Mouse (Mus musculus) heart, postnatal 14 days (tissue): Measurements from ENCODE around the gene Foxp1. TPM values are rescaled to one million over a fixed set of nuclear protein-coding genes. Genes with fewer than 3 reads are reported as not detected.

ENCODE experiments used
- DNase-seq, 2 experiments: peaks; one replicate each; pipeline ENCODE4 v3.0.0; 2021 to 2022
- intact Hi-C: fragments of 180-260 bp; cut with DNase I; formaldehyde crosslinking; loops from one replicate; pipeline ENCODE4 v1.15.1; 2025
- total RNA-seq, 2 experiments: library from RNA; stranded (reverse); gene quantifications; 2 replicates each; pipeline ENCODE4 v1.2.3; 2021

The Foxp1 gene
- total RNA-seq, 2 experiments from 2014 or later, result 38.5 to 53.2 TPM

DNA sequence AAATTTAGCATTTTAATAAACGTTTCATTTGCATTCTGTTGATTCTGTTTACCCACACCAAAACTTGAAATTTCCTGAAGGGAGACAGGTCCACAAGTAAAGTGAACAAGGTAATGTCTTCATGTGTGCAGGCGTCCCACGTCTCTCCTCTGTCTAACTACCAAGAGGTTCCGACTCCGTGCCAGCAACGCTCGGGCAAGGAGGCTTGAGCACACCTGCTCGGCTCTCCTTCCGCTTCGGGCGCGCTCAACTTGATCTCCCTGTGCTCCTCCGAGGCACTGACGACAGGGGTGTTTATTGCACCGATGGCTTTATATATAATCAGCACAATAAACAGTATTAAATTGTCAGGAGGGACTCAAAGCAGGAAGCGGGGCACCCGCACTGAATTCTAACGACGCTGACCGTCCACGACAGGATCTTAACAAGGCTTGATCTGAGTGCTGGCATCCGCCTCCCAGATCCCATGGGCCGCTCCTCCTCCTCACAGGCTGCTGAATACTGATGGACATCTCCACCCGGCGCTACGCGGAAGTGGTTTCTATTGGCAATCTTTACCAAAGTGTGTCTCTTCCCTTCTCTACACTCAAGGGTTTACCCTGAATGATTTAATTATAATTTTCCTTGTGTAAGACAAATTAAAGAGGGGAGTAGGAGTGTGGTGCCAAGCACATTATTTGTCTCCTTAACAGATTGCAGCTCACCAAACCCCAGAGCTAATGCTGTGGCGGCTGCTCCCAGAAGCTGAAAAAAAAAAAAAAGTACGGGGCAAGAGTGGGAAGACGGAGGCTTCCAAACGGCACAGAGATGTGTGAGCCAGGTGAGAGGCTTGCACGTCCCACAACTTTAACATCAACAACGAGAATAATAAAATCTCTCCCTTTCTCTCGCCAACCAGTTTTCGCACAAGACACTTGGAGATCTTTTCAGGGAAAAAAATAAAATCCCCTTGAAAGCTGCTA, 523.3 kb downstream of the Foxp1 start:
- intact Hi-C loops, result no loop called here
- no peak for DNase-seq

DNA sequence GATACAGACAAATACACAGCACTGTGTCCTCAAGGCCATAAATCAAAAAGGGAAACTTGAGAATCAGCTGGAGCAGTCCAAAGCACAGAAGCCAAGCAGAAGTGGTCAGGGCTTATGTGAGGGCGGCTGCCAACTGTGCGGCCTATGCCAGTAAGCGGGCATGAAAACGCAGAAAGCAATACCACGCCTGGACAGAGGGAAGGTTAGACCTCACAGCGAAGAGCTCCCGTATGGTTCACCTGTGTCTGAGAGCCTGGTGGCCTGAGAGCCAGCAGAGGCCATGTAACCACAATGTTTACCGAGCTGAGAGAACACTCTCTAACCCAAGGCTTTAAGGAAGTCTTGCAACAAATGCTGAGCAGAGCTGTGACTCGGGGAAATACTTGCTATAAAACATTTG, 524.8 kb downstream of the Foxp1 start:
- intact Hi-C loops, result no loop called here
- peak in 1 of 2 experiments; percentile 46 for DNase-seq

DNA sequence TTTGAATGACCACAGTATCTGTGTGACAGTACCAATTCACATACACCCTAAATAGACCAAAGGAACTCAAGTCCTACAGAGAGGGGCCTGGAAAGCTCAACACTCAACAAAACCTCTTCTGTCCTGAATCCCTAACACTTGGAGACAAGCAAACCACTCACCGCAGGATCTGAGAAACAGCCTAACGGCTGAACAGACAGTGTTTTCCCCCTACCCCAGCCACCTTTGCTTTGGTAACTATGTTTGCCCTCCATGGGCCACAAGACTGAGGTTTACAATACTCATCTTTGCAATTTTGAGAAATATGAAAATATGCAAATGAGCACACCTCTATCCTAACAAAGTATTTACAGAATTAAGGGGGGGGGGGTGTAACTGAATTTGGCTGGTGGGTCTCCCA, 525.7 kb downstream of the Foxp1 start:
- intact Hi-C loops, result no loop called here
- no peak for DNase-seq

DNA sequence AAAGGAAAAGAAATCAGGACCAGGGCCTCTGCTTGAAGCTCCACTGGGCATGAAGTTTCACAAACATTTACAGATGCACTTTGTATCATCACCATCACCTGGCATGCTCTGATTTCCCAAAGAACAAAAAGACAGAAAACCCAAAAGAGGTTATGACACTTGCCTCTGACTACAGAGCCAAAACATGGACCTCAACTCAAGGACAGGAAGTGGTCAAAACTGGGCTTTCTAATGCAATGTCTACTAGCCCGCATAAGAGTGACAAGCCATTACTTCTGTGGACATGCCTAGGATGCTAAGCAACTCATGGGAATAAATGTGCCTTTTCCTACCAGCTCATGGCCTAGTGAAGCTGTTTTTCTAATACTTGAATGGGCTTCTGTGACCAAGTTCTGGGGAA, 526.2 kb downstream of the Foxp1 start:
- no peak for DNase-seq
- intact Hi-C loops, result no loop called here

DNA sequence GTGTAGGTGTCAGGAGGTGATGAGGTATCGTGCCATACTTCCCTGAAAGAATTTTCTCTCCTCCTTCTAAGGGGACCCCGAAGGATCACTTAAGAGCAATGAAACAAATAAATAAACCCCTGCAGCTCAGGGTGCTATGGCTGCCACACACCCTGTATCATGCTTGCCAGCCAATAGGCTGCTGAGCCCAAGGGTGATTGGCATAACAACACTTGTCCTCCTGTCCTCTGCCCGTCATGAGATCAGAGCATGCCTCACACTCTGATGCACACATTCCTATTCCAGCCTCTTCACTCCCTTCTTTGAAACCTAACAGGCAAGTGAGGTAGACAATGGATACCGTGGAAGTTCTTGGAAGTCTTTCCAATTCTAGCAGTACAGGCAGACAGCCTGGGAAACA, 526.8 kb downstream of the Foxp1 start:
- DNase-seq, result no peak
- intact Hi-C loops, result no loop called here

DNA sequence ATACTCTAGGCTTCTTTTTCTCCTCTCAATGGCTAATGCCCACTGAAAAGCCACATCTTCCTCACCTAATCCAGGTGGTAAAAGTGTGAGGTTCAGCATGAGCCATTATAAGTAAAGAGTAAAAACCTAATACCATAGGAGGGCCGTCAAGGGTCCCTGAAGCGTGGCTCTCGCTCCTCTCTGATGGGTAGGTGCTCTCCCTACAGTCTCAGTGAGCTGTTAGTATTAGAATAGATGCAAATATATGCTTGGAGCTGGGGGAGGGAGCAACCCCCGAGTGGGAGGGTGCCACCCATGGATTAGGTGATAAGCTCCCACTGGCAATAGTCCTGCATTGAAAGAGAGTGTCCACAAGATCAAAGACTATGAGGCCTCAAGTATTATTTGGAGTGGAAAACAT, 527.6 kb downstream of the Foxp1 start:
- no peak for DNase-seq
- intact Hi-C loops, result loop anchor here (5.0 kb wide), 1 partner anchor 32 kb away; no protein-coding TSS in a partner anchor

DNA sequence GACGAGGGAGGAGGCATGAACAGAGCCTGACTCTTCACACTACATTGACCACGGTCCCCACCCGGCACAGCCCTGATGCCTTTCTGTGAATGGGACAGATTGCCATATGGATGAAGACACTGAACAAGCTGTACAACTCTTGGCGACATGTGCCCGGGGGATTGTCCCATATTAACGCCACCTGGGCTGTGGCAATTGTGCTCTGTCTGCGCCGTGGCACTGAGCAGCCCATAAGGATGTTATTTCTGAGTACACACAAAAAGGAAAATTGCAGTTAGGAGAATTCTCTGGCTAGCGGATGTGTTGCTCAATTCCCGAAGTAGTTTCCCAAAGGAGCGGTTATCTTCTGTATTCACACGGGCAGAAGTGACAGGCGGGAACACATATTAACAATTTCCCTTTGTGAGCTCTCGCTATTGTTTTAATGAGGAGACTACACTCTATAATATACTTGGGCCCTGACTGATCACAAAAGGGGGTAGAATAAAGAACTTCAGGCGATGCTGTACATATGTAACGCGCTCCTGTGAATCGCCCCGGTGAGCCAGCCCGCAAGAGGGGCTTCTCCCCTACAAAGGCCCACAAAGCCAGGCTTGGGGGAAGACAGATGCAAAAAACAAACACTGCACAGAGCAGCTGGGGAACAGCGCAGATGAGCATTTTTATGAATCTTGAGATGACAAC, 528.3 kb downstream of the Foxp1 start:
- DNase-seq, result no peak

DNA sequence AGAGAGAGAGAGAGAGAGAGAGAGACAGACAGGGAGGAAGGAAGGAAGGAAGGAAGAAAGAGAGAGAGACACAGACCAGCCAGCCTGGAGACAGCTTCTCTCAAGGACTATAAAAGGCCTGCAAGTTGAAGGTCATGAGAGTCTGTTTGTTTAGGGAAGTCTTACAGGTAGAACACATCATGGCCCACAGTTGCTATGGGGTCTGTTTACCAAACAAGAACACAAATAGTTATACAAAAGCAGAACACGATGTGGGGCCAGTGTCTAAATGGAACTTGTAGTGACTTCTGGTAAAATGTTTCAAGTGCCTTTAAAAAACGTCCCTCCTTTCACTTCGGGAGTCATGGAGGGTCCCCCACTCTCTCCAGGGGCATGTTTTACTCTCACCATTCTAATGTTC, 529.3 kb downstream of the Foxp1 start:
- intact Hi-C loops, result loop anchor here (5.0 kb wide), 1 partner anchor 34 kb away; no protein-coding TSS in a partner anchor
- no peak for DNase-seq

More for the DNA sequence above, 528.3 kb downstream of the Foxp1 start:
- intact Hi-C loops, result loop anchor here (5.0 kb wide), 1 partner anchor 33 kb away; no protein-coding TSS in a partner anchor

DNA sequence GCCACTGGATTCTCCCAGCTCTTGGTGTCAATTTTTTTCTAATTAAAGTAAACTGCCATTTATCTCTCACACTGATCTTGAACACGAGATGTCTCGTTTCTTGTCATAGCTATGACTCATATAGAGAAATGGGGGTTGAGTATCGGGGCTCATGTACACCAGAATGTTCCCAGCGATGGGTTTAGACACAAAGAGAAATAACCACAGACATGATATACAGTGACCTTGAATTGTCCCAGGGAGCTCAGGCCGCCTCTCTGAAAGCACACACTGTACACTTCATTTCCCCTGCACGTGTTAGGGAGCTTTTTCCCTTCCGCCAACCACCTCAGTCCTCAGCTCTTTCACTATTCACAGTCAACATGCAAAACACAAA, 529.8 kb downstream of the Foxp1 start:
- intact Hi-C loops, result loop anchor here (5.0 kb wide), 1 partner anchor 35 kb away; no protein-coding TSS in a partner anchor

DNA sequence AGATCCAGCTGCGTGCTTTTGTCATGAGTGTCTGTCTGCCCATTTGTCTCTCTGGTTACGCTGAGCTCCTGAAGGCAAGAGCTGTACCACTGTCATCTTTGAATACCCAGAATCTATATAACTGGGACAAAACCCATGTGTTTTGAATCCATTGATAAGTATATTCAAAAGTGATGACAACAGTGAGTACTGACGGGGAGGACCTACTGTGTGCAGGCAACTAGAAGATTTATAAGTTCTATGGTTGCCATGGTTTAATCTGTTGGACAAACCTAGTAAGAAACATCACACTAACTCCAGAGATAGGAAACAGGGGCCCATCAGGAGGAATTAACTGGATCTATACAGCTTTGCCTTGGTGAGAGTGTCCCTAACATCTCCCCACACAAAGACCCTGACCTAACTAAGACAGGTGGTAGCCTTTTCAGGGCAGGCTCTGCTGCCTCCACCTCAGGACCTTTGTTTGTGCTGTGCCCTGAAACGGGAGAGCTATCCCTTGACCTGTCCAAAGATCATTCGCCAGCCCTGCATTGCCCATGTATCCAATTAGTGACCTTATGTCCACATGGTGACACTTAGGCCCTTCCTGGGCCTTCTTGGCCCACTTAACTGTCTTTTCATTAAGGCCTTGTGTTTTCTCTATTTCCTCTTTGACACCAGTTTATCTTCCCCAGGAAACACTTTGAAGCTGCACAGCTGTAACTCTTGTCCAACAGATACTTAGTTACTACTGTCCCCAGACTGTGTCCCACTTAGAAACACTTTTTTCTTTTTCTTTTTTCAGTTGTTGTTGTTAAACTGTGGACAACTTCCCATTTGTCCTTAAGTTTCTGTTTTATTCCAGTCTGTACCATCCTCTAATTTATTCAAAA, 530.4 kb downstream of the Foxp1 start:
- DNase-seq, result no peak
- intact Hi-C loops, result loop anchor here (5.0 kb wide), 1 partner anchor 35 kb away; no protein-coding TSS in a partner anchor

More for the DNA sequence above, 529.8 kb downstream of the Foxp1 start:
- no peak for DNase-seq

DNA sequence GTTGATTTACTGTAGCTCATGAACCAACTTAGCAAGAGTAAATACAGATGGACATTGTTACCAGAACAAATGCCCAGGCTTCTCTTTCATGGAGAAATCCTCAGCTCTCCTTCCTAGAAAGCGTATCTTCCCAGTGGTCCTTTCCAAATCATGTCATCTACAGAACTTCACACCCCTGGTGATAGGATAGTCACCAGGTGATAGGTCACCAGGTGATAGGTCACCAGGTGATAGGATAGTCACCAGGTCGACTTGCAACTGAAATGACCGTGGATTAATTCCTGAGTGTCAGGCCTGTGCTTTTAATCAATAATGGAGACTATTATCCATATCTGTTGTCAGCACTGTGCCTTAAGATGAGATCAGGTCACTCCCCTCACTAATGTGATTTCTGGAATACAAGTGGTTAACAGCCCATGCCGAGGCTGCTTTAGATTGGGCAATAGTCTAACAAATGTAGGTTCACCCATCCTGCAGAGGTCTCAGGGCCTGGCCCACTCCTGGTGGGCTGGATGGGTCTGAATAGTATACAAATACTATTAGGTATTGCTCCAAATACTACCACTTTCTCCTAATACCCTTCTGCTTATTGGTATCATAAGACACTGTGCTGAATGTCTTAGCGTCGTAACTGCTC, 534.9 kb downstream of the Foxp1 start:
- DNase-seq, result no peak
- intact Hi-C loops, result no loop called here

DNA sequence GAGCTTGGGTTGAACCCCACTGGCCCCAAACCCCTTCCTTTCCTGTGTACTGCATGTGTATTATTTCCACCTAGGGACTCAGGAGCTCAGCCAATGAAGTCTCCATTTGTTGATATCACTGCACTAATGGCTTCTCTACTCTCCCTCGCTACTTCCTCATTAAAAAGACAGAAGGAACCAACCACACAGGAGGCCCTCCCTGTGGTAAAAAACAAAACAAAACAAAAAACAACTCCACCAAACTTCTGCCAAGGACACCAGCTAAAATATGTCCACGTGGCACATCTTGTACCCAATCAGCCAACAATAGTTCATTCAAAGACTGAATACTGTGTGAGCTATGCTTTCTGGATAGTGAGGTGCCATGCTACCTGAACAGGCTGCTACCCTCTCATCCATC, 537.1 kb downstream of the Foxp1 start:
- no peak for DNase-seq
- intact Hi-C loops, result no loop called here

DNA sequence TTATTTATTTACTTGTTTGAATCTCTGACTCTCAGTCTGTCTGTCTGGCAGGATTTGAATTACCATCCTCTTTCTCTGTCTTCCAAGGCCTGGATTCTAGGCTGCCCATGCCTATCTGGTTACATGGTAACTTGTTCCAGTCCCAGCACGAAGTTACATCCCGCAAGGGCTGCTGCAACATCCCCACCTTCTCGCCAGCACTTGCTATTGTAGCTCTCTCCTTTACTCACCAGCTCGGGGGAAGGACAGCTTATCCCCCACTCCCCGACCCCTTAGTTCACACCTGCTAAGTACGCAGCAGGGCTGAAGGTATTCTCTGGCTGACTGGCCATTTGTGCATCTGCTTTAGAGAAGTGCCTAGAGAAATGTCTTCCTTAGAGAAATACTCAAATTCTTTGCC, 537.9 kb downstream of the Foxp1 start:
- no peak for DNase-seq
- intact Hi-C loops, result no loop called here

DNA sequence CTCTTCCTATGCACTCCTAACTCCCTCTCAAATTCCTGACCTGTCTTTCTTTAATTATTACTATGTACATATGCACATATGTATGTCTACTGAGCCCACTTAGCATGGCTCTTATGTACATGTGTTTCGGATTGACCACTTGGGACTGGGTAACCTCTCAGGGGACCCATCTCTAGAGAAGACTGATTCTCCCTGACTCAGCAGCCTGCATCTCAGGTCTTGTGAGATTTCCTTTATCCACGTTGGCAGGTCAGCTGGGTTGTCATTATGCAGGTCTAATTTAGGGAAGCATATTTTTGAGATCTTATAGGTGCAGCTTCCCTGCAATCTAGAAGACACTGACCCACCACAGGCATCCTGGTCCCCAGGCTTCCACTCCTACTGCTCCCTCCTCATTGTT, 538.5 kb downstream of the Foxp1 start:
- intact Hi-C loops, result no loop called here
- no peak for DNase-seq

DNA sequence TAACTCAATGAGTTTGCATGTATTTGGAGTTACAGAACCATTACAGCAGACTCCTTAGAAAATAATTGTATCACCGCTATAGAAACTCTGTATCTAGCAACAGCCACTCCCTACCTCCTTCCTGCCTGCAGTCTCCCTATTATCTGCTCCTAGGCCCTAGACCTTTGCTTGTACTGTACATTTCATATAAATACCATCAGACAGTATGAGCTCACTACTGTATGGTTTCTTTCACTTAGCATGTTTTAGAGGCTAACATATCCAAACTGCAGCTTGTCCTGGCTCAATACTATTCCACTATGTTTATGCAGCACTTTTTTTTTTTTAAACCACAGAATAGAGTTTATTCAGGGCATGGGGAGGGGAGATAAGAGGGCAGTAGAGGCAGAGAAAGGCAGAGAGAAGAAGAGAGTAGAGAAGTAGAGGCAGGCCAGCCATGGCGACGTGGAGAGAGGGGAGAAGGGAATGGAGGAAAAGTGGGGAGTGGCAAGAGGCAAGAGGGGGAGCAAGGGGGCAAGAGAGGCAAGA, 539.1 kb downstream of the Foxp1 start:
- DNase-seq, result no peak
- intact Hi-C loops, result no loop called here

DNA sequence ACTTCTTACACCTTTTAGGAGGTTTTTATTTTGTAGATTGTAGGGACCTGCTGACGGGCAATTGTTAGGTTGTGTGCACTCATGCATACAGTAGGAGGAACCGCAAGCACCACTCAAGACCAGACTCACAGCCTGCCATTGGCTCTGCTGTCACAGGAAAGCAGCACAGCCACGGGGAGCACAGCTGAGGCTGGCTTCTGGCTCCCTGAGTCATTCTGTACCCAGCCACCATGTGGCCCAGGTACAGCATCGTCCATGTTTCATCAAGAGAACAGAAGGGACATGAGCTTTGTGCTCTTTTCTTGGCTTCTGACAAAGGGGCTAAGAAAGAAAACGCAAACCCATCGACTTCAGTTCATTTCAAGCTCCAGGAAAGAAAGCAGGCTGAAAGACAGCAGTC, 541.3 kb downstream of the Foxp1 start:
- intact Hi-C loops, result no loop called here
- no peak for DNase-seq

DNA sequence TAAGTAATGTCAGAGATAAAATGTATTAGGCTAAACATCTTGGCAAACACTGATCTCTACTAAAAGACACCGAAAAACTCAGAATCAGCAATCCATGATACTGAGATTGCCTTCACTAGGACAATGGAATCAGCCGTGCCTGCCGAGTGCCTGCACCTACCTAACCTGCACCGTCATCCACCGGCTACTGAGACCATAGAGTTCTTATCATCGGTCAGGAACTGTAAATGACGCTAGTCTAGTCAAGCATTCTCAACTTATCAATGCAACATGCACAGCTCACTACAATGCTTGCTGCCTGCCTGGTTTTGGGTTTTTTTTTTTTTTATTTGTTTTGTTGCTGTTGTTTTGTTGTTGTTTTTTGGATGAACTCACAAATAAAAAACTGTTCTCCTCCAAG, 542.1 kb downstream of the Foxp1 start:
- intact Hi-C loops, result no loop called here
- DNase-seq, result no peak

DNA sequence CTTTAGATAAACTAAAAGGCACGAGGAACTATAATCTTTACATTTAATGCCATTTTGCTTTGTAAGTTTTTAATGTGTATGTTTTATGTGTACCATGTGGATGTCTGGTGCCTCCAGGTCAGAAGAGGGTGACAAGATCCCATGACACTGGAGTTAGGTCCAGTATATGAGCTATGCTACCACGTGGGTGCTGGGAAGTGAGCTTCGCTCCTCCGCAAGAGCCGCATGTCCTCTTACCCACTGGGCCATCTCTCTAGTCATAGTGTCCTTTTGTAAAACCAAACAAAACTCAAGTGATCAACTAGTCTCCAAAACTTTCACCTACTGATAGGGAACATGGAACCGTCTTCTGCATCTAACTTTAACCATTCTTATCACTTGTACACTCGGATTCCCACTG, 542.5 kb downstream of the Foxp1 start:
- intact Hi-C loops, result no loop called here
- DNase-seq, result no peak

DNA sequence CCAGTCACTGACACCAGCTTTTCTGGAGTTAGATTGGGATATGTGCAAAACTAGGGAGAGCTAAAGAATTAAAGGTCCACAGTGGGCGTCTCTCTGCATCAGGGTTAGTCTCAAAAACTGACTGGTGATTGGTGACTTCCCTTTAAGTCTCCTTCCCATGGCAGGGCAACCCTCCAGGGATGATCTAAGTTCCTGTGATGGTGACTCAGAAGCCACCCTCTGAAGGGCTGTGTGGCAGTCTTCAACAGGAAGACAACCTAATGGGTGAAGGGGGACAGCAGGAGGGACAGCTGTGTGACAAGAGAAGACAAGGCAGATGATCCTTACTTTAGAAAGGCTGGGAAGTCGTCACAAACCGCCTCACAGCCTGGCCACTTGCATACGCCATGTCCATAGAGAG, 544.7 kb downstream of the Foxp1 start:
- intact Hi-C loops, result no loop called here

DNA sequence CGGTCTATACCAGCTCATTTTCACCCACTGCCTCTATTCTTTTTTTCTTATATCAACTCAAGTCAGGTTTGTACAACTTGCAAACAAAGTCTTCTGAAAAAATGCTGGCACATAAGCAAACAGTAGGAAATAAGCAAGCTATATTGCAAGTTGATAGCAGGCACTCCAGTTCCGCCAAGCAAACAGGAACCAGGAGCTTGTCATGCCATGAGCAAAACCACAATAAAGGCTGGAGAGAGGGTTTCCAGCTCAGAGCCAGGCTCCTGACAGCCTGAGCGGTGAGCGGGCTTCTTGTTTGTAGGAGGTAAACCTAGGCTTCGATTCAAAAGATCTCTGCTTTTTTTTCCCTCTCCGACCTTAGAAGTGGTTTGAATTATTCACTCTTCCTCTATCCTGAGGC, 546.6 kb downstream of the Foxp1 start:
- DNase-seq, result no peak
- intact Hi-C loops, result no loop called here

More for the DNA sequence above, 544.7 kb downstream of the Foxp1 start:
- no peak for DNase-seq
